Mouse (Mus musculus) cerebellum, postnatal 4 days (tissue): ENCODE data around the gene Syt7.

Experiments used
- DNase-seq, 2 experiments: peaks; one replicate each; pipeline ENCODE4 v3.0.0; 2022; ENCODE audit warnings: low spot score in 2 of 2, mixed read lengths in 1 of 2

Gene Syt7

GRCm38 (mm10) chr19:10456752-10457483, 68.0 kb downstream of the Syt7 start, which contains the start of gene Lrrc10b:
Lrrc10b (minus strand) TSS chr19:10457473.
- DNase-seq, result peak; percentile 40 to 71

- peak; percentile 53 to 72 for DNase-seq
Observed at GRCm38 (mm10) chr19:10457484-10457800, 68.6 kb downstream of the Syt7 start.

GRCm38 (mm10) chr19:10458096-10458495, 69.2 kb downstream of the Syt7 start:
- no peak for DNase-seq

DNA sequence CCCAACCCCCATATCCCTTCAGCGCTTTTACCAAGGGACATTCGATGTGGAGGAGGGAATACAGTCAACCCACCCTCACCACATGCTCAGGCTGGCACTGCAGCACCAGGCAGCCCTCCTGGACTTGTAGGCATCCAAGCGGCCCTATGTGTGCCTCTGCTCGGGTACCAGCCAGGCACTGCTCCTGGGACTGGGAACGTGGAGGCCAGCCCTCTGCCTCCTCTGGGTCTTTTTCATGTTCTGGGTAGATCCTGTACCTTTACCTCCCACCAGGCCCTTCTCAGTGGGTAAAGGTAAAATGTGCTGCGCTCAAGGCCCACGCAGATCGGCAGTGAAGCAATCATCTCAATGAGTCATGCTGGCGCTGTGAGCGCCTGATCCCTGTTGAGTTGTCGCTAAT, 71.0 kb downstream of the Syt7 start:
- DNase-seq, result no peak

GRCm38 (mm10) chr19:10461584-10461983, 72.7 kb downstream of the Syt7 start:
- no peak for DNase-seq

- DNase-seq, result no peak
Observed at GRCm38 (mm10) chr19:10464427-10464826, 75.5 kb downstream of the Syt7 start.

GRCm38 (mm10) chr19:10469171-10469658, 80.3 kb downstream of the Syt7 start:
- DNase-seq, result no peak

GRCm38 (mm10) chr19:10472958-10473357, 84.1 kb downstream of the Syt7 start:
- no peak for DNase-seq

DNA sequence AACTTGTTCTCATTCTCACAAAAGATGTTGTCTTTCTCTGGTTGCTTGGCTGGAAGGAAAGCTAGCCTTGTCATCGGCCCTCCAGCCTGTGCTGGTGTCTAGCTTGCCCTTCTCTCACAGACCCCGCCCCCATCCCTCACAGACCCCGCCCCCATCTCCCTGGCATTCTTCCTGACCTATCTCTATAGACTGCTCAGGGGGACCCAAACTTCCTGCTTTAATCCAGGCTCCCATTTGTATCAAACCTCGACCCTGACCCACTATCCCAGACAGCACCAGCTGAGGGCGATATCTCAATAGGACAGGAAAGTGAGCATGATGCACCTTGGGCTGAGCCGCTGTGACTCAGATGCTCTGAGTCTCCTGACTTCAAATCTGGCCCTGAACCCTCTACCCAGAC, 84.9 kb downstream of the Syt7 start:
- DNase-seq, result no peak

GRCm38 (mm10) chr19:10479541-10479940, 90.7 kb downstream of the Syt7 start:
- no peak for DNase-seq

- DNase-seq, result peak in 1 of 2 experiments; percentile 15
Observed at GRCm38 (mm10) chr19:10482703-10483102, 93.8 kb downstream of the Syt7 start, which contains the start of gene Ppp1r32. Ppp1r32 (minus strand) TSS chr19:10482928.

- peak in 1 of 2 experiments; percentile 56 for DNase-seq
Observed at GRCm38 (mm10) chr19:10486264-10486738, 97.4 kb downstream of the Syt7 start.

GRCm38 (mm10) chr19:10495670-10496069, 106.8 kb downstream of the Syt7 start:
- DNase-seq, result no peak

- no peak for DNase-seq
Observed at GRCm38 (mm10) chr19:10496976-10497375, 108.1 kb downstream of the Syt7 start.

DNA sequence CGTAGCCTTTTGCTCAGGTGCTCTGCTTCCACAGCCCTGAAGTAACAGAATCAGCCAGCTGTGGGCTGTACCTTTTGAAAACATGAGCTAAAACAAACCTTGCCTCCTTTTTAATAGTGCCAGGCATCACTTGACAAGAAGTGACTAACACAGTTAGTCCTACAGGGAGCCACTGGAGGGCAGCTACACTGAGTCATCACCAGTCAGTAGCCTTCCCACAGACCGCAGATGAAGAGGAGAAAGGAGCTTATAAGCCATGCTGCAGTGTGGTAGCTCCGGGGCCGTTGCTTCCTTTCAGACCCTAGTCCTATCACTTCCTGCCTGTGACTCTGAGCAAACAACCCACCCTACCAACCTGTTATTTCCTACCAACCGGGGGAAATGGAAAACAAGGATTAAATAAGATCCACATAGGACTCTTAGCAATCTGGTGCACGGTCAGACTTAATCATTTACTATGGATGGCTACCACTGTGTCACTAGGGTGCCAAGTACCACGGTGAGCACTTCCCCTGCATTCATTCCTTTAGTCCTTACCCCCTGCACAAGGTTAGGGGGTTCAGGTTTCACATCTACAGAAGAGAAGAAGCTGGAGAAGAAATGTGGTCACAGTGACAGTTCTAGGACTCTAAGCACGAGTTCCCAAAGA, 108.7 kb downstream of the Syt7 start:
- DNase-seq, result no peak

DNA sequence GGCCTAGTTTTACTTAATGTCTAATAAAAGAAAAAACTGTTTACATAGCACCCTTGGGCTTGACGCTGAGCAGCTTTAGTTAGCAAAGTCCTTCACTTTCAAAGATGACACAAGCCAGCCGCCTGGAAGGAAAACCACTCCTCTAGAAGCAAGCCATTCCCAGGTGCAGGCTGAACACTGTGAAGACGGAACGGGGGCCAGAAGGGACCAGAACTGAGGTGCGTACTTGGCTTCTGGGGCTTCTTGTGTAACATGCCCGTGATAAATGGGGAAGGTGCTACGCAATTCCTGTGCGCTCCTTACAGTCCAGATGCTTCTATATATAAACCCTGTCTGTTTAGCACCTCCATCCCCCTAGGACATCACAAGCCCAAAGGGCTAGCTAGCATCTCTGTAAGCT, 111.7 kb downstream of the Syt7 start:
- DNase-seq, result no peak

- peak in 1 of 2 experiments; percentile 36 for DNase-seq
Observed at GRCm38 (mm10) chr19:10502571-10502970, 113.7 kb downstream of the Syt7 start.
